Mouse (Mus musculus): Measurements from ENCODE around the gene Med26.

DNA sequence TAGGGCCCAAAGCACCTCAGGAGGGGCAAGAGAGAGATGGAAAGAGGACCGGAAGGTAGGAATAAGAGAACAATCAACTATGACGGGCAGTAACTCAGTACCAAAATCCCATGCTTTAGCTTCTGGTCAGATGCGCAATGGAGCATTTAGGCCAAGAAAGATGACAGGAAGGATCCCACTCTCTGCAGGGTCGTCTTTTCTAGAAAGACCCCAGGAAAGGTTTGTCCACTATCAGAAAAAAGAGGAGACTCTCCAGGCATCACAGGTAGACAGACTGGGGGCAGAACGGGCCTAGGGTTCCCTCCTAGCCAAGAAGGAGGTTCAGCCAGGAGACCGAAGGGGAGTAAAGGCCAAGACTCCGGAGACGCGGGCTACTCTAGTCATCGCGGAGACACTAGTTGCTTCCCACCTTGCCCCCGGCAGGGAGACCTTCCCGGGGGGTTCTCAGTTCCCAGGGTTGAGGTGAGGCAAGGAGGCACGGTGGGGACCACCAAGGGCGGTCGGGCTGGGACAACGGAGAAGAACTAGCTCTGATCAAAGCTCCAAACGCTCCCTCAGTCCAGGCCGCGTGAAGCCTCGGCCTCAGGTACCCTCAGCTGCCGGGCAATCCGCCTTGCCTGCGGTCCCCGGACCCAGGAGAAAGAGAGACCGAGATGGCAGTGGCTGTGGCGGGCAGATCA, 808 bp downstream of the Med26 start:
- TF ChIP-seq POLR2A (IDR thresholded peaks at IDR 0.05; ENCODE audit: insufficient read depth, low read depth, low read length) (no peak), CTCF (IDR thresholded peaks at IDR 0.05) (no peak)
